Mouse (Mus musculus) lung, postnatal 4 days (tissue): Measurements from ENCODE around the gene Tnfrsf17.
"Not testable (repeated sequence)": the region's sequence is repeated elsewhere in the genome, so short reads cannot be mapped to it uniquely, and the experiment has no call there.

Experiments
- DNase-seq, 2 experiments: peaks; one replicate each; pipeline ENCODE4 v3.0.0; 2021

Gene Tnfrsf17

GRCm38 (mm10) chr16:11343292-11343815, 29.7 kb downstream of the Tnfrsf17 start:
- DNase-seq: peak; percentile 44 to 47

GRCm38 (mm10) chr16:11351903-11352302, 38.3 kb downstream of the Tnfrsf17 start:
- DNase-seq: peak in 1 of 2 experiments; percentile 35

DNA sequence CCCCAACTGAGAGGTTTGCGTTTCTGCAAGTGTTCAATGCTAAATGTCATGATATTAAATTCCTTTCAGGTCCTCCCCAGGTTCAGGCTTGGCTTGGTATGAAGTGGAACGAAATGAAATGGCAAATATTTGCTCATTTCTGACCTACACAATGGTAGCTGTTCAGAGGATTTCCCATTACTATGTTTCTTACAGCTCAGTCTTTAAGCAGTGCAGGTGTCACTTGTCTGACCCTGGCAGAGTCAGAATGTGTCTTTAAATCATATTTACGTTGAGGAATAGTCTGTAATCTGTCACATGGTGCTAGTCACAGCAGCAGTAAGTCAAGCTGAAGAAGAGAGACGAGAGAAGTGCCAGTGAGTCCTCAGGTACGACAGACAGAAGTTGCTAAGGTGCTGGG, 45.6 kb downstream of the Tnfrsf17 start:
- DNase-seq: no peak

GRCm38 (mm10) chr16:11359919-11360318, 46.3 kb downstream of the Tnfrsf17 start:
- no peak for DNase-seq

- DNase-seq: not testable (repeated sequence)
Measured at GRCm38 (mm10) chr16:11360576-11360975, 47.0 kb downstream of the Tnfrsf17 start.

GRCm38 (mm10) chr16:11365626-11366025, 52.0 kb downstream of the Tnfrsf17 start:
- DNase-seq: no peak

- no peak for DNase-seq
Measured at GRCm38 (mm10) chr16:11366851-11367250, 53.2 kb downstream of the Tnfrsf17 start.

DNA sequence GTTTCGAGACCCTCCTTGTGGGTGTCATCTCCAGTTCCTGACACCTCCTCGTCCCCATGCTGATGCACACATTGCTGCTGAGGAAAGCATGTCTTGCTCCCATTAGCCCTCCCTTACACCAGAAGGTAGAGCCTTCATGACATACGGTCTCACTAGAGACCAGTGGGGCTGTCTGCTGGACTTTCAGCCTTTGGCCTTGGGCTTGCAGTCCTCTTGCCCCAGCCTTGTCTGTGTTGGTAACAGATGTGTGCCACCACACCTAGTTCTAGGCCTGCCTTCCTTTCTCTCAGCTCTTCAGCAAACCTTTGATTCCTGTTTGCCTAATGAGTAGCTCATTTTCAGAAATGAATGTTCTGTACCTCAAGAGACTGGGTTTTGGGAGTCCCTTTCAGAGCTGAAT, 54.8 kb downstream of the Tnfrsf17 start:
- no peak for DNase-seq

- DNase-seq: no peak
Measured at GRCm38 (mm10) chr16:11369162-11369561, 55.5 kb downstream of the Tnfrsf17 start.

DNA sequence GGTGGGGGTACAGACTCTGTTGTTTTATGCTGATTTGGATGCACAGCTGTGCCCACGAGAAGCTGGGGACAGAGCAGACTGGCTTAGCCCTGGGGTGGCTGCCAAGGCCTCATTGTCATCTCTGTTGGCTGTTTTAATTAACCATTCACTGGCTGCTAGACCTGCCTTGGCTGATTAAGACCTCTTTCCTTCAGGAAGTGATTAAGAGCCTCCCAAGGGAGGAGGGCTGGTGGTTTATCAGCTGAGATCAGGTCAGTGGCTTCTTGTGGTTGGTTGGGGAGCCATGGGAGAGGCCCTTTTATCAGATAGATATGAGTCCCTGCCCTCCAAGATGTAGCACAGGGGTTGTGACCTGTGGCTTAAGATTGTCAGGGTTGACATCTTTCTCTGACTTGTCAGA, 56.0 kb downstream of the Tnfrsf17 start:
- no peak for DNase-seq
